Mouse (Mus musculus) spleen, adult 2 months (tissue): ENCODE measurements around the gene A330070K13Rik. TPM values are rescaled to one million over a fixed set of nuclear protein-coding genes. Genes with fewer than 3 reads are reported as not detected.

ENCODE experiments used
- DNase-seq, 2 experiments: peaks; one replicate each; pipeline versions ENCODE4 v3.0.0 to v3.0.0-alpha.2; 2012 to 2021; ENCODE audit warnings: low spot score in 2 of 2, low read depth in 1 of 2
- H3K27ac ChIP-seq: fragments of 200-500 bp; 2 replicates; pipeline ENCODE4 v1.5.1; 2012; ENCODE audit warnings: low read length, inconsistent platforms; ENCODE audit not compliant: insufficient read depth
- H3K27me3 ChIP-seq: fragments of 200-500 bp; 2 replicates; pipeline ENCODE4 v1.6.1; 2012; ENCODE audit warnings: mild to moderate bottlenecking, moderate library complexity, low read length, inconsistent platforms; ENCODE audit not compliant: control insufficient read depth, insufficient read depth
- H3K36me3 ChIP-seq: fragments of 200-500 bp; 2 replicates; pipeline ENCODE4 v1.6.1; 2012; ENCODE audit warnings: mild to moderate bottlenecking, low read length, inconsistent platforms; ENCODE audit not compliant: control insufficient read depth, insufficient read depth
- H3K4me1 ChIP-seq: fragments of 200-500 bp; 2 replicates; pipeline ENCODE4 v1.6.1; 2011; ENCODE audit warnings: inconsistent platforms; ENCODE audit not compliant: control insufficient read depth, insufficient read depth, insufficient read length
- H3K4me3 ChIP-seq: fragments of 200-500 bp; 2 replicates; pipeline ENCODE4 v1.5.1; 2011; ENCODE audit warnings: mild to moderate bottlenecking, inconsistent platforms; ENCODE audit not compliant: insufficient read depth, insufficient read length; ENCODE audit errors: extremely low read depth
- CTCF ChIP-seq: fragments of 200-500 bp; IDR thresholded peaks from 2 replicates; pipeline ENCODE4 v1.5.1; 2011; ENCODE audit warnings: mild to moderate bottlenecking, inconsistent platforms; ENCODE audit not compliant: insufficient read depth, insufficient read length, insufficient replicate concordance; ENCODE audit errors: extremely low read depth
- POLR2A ChIP-seq: fragments of 200-500 bp; IDR thresholded peaks from 2 replicates; pipeline ENCODE4 v1.6.1; 2011; ENCODE audit warnings: low read depth, low read length, inconsistent platforms
- WGBS: fragments of 180-500 bp; shearing (Covaris S2); methylation state at CpG from one replicate; pipeline ENCODE4 v1.1.7; 2018; 5-methylcytosine and 5-hydroxymethylcytosine counted together
- polyA plus RNA-seq: library from polyadenylated mRNA; depleted of rRNA; stranded (reverse); fragments of >200 nt; gene quantifications from 2 replicates; pipeline ENCODE4 v1.2.3, GENCODE M21; 2012; rRNA removed

A330070K13Rik gene
- polyA plus RNA-seq, 1 experiment: not detected

DNA sequence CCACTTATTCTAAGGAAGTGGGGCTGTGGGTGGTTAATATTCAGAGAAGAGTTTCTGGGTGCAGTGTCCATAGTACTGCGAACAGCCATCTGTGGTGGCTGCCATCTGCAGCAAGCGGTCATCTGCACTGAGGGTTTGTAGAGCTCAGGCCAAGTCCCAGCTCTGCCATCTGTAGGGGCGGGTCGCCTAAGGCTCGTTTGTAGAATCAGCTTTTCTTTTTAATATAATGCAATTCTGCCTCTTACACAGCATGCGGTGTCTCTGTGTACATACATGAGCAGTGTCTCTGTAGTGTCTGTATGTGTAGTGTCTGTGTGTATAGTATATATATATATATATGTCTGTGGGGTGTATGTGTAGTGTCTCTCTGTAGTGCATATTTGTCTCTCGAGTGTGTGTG lies 50.9 kb downstream of the A330070K13Rik start:
- no peak for TF ChIP-seq CTCF
- no peak for TF ChIP-seq POLR2A
- H3K27ac ChIP-seq: no peak overlapping the region
- H3K27me3 ChIP-seq: no peaks in the 10 kb centered on the region
- 98% methylated on average over 7 of the region's 7 CpGs for WGBS
- H3K4me3 ChIP-seq: no peak overlapping the region
- peaks cover 19% of the 10 kb centered on the region for H3K36me3 ChIP-seq
- DNase-seq: no peak
- no peaks in the 10 kb centered on the region for H3K4me1 ChIP-seq

GRCm38 (mm10) chr5:130331206-130331605 lies 53.2 kb downstream of the A330070K13Rik start:
- 95% methylated on average over 4 of the region's 4 CpGs for WGBS
- H3K36me3 ChIP-seq: peaks cover 14% of the 10 kb centered on the region
- no peak for DNase-seq

GRCm38 (mm10) chr5:130330801-130331200 lies 53.6 kb downstream of the A330070K13Rik start:
- 96% methylated on average over 4 of the region's 4 CpGs for WGBS
- Histone ChIP-seq H3K27me3 (no peaks in the 10 kb centered on the region), H3K4me1 (no peaks in the 10 kb centered on the region), H3K36me3 (peaks cover 15% of the 10 kb centered on the region), H3K4me3 (no peak overlapping the region), H3K27ac (no peak overlapping the region)
- DNase-seq: no peak
- TF ChIP-seq POLR2A: no peak
- no peak for TF ChIP-seq CTCF

More at GRCm38 (mm10) chr5:130331206-130331605, 53.2 kb downstream of the A330070K13Rik start:
- no peak overlapping the region for H3K4me3 ChIP-seq
- no peak overlapping the region for H3K27ac ChIP-seq
- H3K27me3 ChIP-seq: no peaks in the 10 kb centered on the region
- TF ChIP-seq POLR2A: no peak
- TF ChIP-seq CTCF: no peak
- H3K4me1 ChIP-seq: no peaks in the 10 kb centered on the region

DNA sequence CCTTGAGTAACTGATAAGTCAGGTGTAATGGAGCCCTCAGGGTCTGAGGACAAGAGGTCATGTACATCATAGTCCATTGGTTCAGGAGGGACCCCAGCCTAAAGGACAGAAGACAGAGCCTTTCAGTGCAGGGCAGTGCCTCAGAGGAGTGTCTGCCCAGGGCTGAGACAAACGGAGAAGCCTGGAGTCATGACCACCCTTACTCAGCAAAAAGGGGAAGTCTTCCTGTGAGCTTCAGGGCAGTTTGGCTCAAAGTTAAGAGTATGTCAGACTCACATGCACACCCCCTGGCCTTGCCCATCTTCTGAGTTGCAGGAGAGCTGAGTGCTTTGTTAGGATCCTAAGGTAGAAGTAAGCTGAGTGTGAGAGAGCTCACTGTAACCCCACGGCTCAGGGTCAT lies 54.5 kb downstream of the A330070K13Rik start:
- Histone ChIP-seq H3K4me1 (no peaks in the 10 kb centered on the region), H3K27ac (no peak overlapping the region), H3K27me3 (no peaks in the 10 kb centered on the region), H3K4me3 (no peak overlapping the region), H3K36me3 (peaks cover 12% of the 10 kb centered on the region)
- no peak for TF ChIP-seq POLR2A
- no peak for TF ChIP-seq CTCF
- 71% methylated on average over 2 of the region's 2 CpGs for WGBS
- no peak for DNase-seq

Other genes with a start within 250 kb of the A330070K13Rik start
- 5.2 and 8.9 TPM in 2 replicates for gene Kctd7, start 239.8 kb downstream of the A330070K13Rik start, polyA plus RNA-seq
- 16.4 and 17.6 TPM in 2 replicates for gene Rabgef1, start 212.8 kb downstream of the A330070K13Rik start, polyA plus RNA-seq
- 18.6 and 26.9 TPM in 2 replicates for gene Tmem248, start 167.6 kb downstream of the A330070K13Rik start, polyA plus RNA-seq
- gene Sbds, start 129.1 kb downstream of the A330070K13Rik start, polyA plus RNA-seq: 16.9 and 18.7 TPM in 2 replicates
- 7.9 and 9.0 TPM in 2 replicates for gene Tyw1, start 129.0 kb downstream of the A330070K13Rik start, polyA plus RNA-seq
- not detected in 2 replicates for gene Caln1, start 15.2 kb downstream of the A330070K13Rik start, polyA plus RNA-seq